Mouse (Mus musculus): Measurements from ENCODE around the gene Szt2.
A peak's percentile ranks its signal among the peaks of the same experiment; 100 is the strongest.

Gene Szt2

GRCm38 (mm10) chr4:118413553-118413952 is 4.5 kb upstream of the Szt2 start:
- no peak for DNase-seq (ENCODE audit: low spot score in 2 of 2)

- no peak for DNase-seq (ENCODE audit: low spot score in 2 of 2)
These were observed 1.8 kb upstream of the Szt2 start for GRCm38 (mm10) chr4:118410871-118411270.

- DNase-seq (ENCODE audit: low spot score in 2 of 2): no peak
These were observed 6.4 kb downstream of the Szt2 start for GRCm38 (mm10) chr4:118402701-118403100.

- DNase-seq (ENCODE audit: low spot score in 2 of 2): no peak
These were observed 7.2 kb downstream of the Szt2 start for GRCm38 (mm10) chr4:118401918-118402317.

GRCm38 (mm10) chr4:118401421-118401820 is 7.7 kb downstream of the Szt2 start:
- no peak for DNase-seq (ENCODE audit: low spot score in 2 of 2)

GRCm38 (mm10) chr4:118398400-118398799 is 10.7 kb downstream of the Szt2 start:
- no peak for DNase-seq (ENCODE audit: low spot score in 2 of 2)

- no peak for DNase-seq (ENCODE audit: low spot score in 2 of 2)
These were observed 12.6 kb downstream of the Szt2 start for GRCm38 (mm10) chr4:118396433-118396832.

- no peak for DNase-seq (ENCODE audit: low spot score in 2 of 2)
These were observed 13.8 kb downstream of the Szt2 start for GRCm38 (mm10) chr4:118395289-118395688.

GRCm38 (mm10) chr4:118394505-118394904 is 14.6 kb downstream of the Szt2 start:
- no peak for DNase-seq (ENCODE audit: low spot score in 2 of 2)

- DNase-seq (ENCODE audit: low spot score in 2 of 2): no peak
These were observed 18.9 kb downstream of the Szt2 start for GRCm38 (mm10) chr4:118390146-118390545.

GRCm38 (mm10) chr4:118387316-118387715 is 21.8 kb downstream of the Szt2 start:
- DNase-seq (ENCODE audit: low spot score in 2 of 2): no peak

- DNase-seq (ENCODE audit: low spot score in 2 of 2): no peak
These were observed 25.8 kb downstream of the Szt2 start for GRCm38 (mm10) chr4:118383271-118383670.

- no peak for DNase-seq (ENCODE audit: low spot score in 2 of 2)
These were observed 33.1 kb downstream of the Szt2 start for GRCm38 (mm10) chr4:118375999-118376398.

- DNase-seq (ENCODE audit: low spot score in 2 of 2): no peak
These were observed 37.3 kb downstream of the Szt2 start for GRCm38 (mm10) chr4:118371822-118372221.

- no peak for DNase-seq (ENCODE audit: low spot score in 2 of 2)
These were observed 40.5 kb downstream of the Szt2 start for GRCm38 (mm10) chr4:118368616-118369015.

- no peak for DNase-seq (ENCODE audit: low spot score in 2 of 2)
These were observed 41.5 kb downstream of the Szt2 start for GRCm38 (mm10) chr4:118367551-118367950.

- DNase-seq (ENCODE audit: low spot score in 2 of 2): no peak
These were observed 43.1 kb downstream of the Szt2 start for GRCm38 (mm10) chr4:118365991-118366390.

- DNase-seq (ENCODE audit: low spot score in 2 of 2): no peak
These were observed 44.4 kb downstream of the Szt2 start for GRCm38 (mm10) chr4:118364641-118365040.

- no peak for DNase-seq (ENCODE audit: low spot score in 2 of 2)
These were observed 45.1 kb downstream of the Szt2 start for GRCm38 (mm10) chr4:118363985-118364384.

GRCm38 (mm10) chr4:118362879-118363278 is 46.2 kb downstream of the Szt2 start:
- DNase-seq (ENCODE audit: low spot score in 2 of 2): no peak

GRCm38 (mm10) chr4:118361451-118361850 is 47.6 kb downstream of the Szt2 start:
- DNase-seq (ENCODE audit: low spot score in 2 of 2): no peak

- DNase-seq (ENCODE audit: low spot score in 2 of 2): peak in 1 of 2 experiments; percentile 66
These were observed 49.0 kb downstream of the Szt2 start for GRCm38 (mm10) chr4:118359896-118360720.

GRCm38 (mm10) chr4:118359211-118359895 is 49.7 kb downstream of the Szt2 start:
- DNase-seq (ENCODE audit: low spot score in 2 of 2): no peak
